Mouse (Mus musculus) forebrain, embryonic 16.5 days (tissue): ENCODE data around the gene Ralgapa2. TPM values are rescaled to one million over a fixed set of nuclear protein-coding genes. Genes with fewer than 3 reads are reported as not detected.
A peak's percentile ranks its signal among the peaks of the same experiment; 100 is the strongest.

ENCODE experiments used
- ATAC-seq: fragments of 200-750 bp; cut with Nextera tagmentation; 2 replicates; pipeline ENCODE4 v1.8.0; 2017; ENCODE audit warnings: mild to moderate bottlenecking, moderate library complexity
- H3K27ac ChIP-seq: fragments of 300-500 bp; sonication (generic); 2 replicates; pipeline ENCODE4 v1.5.1; 2014; ENCODE audit warnings: low read length, control low read depth
- H3K27me3 ChIP-seq: fragments of 300-500 bp; sonication (generic); replicated peaks from 2 replicates; pipeline ENCODE4 v1.6.1; 2014; ENCODE audit warnings: low read length; ENCODE audit not compliant: control insufficient read depth, insufficient read depth
- H3K36me3 ChIP-seq: fragments of 300-500 bp; sonication (generic); 2 replicates; pipeline ENCODE4 v1.6.1; 2014; ENCODE audit not compliant: control insufficient read depth, insufficient read depth
- H3K4me1 ChIP-seq: fragments of 300-500 bp; sonication (generic); replicated peaks from 2 replicates; pipeline ENCODE4 v1.6.1; 2014; ENCODE audit warnings: low read length; ENCODE audit not compliant: control insufficient read depth, insufficient read depth
- H3K4me2 ChIP-seq: fragments of 300-500 bp; sonication (generic); 2 replicates; pipeline ENCODE4 v1.6.1; 2014; ENCODE audit warnings: mild to moderate bottlenecking, low read length, control low read depth
- H3K4me3 ChIP-seq: fragments of 300-500 bp; sonication (generic); replicated peaks from 2 replicates; pipeline ENCODE4 v1.5.1; 2014; ENCODE audit warnings: mild to moderate bottlenecking, low read length, control low read depth
- H3K9ac ChIP-seq: fragments of 300-500 bp; sonication (generic); replicated peaks from 2 replicates; pipeline ENCODE4 v1.6.1; 2014; ENCODE audit warnings: low read depth, low read length, control low read depth
- H3K9me3 ChIP-seq: fragments of 300-500 bp; sonication (generic); 2 replicates; pipeline ENCODE4 v1.6.1; 2016; ENCODE audit warnings: low read length; ENCODE audit not compliant: control insufficient read depth
- WGBS: fragments of 180-500 bp; shearing (Covaris S2); extraction: QIAGEN DNeasy Blood & Tissue Kit; methylation state at CpG from one replicate; pipeline ENCODE4 v1.1.7; 2014; 5-methylcytosine and 5-hydroxymethylcytosine counted together
- polyA plus RNA-seq: library from polyadenylated mRNA; unstranded; fragments of >200 nt; fragmentation: Nextera tagmentation; extraction: Ambion mirVana; gene quantifications from 2 replicates; pipeline ENCODE4 v1.2.1, GENCODE M21; 2015

The Ralgapa2 gene
- polyA plus RNA-seq, 1 experiment from 2014 or later, result 14.0 TPM

DNA sequence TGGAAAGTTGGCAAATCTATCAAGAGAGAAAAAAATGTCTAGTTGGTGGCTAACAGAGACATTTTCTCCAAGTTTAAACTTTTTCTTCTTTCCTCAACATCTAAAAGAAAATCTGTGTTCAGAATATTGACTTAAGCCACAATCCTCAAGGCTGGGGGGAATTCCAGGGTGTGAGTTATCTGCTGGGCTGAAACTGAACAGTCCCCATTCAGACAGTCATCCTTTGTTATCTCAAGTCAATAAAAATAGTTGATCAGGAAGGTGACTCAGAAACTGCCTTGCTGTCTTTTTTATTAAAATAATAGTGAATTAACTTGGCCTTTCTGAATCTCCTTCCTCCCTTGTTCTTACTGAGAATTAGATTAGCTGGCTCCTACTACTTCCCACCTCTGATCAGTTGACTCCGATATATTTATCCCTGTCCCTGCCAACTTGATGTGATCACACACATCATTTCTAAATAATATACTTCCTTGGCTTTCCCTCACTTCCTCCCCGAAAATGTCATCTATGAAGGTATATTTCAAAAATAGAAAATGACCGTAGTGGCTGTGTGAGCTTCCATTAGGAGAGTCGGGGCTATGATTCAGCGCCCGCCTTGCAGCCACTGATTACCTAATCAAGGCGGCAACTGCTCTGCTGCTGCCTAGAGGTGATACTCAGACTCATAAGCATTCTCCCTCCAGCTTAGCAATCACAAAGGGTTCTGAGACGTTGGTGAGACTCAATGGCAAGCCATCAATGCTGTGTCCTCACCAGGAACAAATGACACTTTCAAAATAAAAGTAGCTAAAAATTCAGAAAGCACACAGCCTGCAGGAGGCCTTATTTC is 21.2 kb upstream of the Ralgapa2 start:
- 70% methylated on average over 8 of the region's 8 CpGs for WGBS
- Histone ChIP-seq H3K4me2 (no peak overlapping the region), H3K4me1 (no peaks in the 10 kb centered on the region), H3K4me3 (no peak overlapping the region), H3K27me3 (no peaks in the 10 kb centered on the region), H3K9ac (no peak overlapping the region), H3K36me3 (no peaks in the 10 kb centered on the region), H3K27ac (no peak overlapping the region), H3K9me3 (no peaks in the 10 kb centered on the region)
- no peak for ATAC-seq

- ATAC-seq, result no peak
- Histone ChIP-seq H3K4me2 (no peak overlapping the region), H3K27me3 (no peaks in the 10 kb centered on the region), H3K27ac (no peak overlapping the region), H3K36me3 (no peaks in the 10 kb centered on the region), H3K4me3 (no peak overlapping the region), H3K9ac (no peak overlapping the region), H3K9me3 (no peaks in the 10 kb centered on the region), H3K4me1 (no peaks in the 10 kb centered on the region)
- 94% methylated on average over 3 of the region's 3 CpGs for WGBS
Observed at GRCm38 (mm10) chr2:146532493-146532892, 20.3 kb upstream of the Ralgapa2 start.

- H3K4me3 ChIP-seq, result no peak overlapping the region
- H3K4me2 ChIP-seq, result no peak overlapping the region
- no peaks in the 10 kb centered on the region for H3K9me3 ChIP-seq
- no peaks in the 10 kb centered on the region for H3K4me1 ChIP-seq
- no peaks in the 10 kb centered on the region for H3K27me3 ChIP-seq
- no peak for ATAC-seq
- WGBS, result 49% methylated on average over 2 of the region's 2 CpGs
- H3K9ac ChIP-seq, result no peak overlapping the region
- no peaks in the 10 kb centered on the region for H3K36me3 ChIP-seq
- no peak overlapping the region for H3K27ac ChIP-seq
Observed at GRCm38 (mm10) chr2:146525483-146525882, 13.3 kb upstream of the Ralgapa2 start.

- Histone ChIP-seq H3K9me3 (no peaks in the 10 kb centered on the region), H3K27ac (no peak overlapping the region), H3K36me3 (no peaks in the 10 kb centered on the region), H3K4me1 (no peaks in the 10 kb centered on the region), H3K4me2 (no peak overlapping the region), H3K9ac (no peak overlapping the region), H3K27me3 (no peaks in the 10 kb centered on the region), H3K4me3 (no peak overlapping the region)
- WGBS, result 92% methylated on average over 4 of the region's 4 CpGs
- no peak for ATAC-seq
Observed at GRCm38 (mm10) chr2:146524685-146525415, 12.7 kb upstream of the Ralgapa2 start.

DNA sequence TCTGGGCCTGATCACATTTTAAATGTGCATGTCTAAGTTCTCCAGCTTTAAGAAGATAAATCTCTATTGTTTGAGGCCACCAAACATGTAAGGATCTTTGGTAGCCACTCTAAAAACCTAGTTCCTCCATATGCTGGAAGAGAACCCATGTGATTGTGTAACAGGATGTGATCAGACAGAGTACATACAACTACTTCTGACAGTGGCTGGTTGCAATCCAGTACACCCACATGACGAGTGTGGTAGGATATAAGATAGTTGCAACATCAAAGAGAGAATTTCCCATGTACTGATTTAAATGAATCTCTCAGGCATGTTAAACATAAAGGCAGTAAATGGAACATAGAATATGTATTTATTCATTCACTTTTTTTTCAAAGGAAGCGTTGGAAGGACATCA is 4.8 kb upstream of the Ralgapa2 start:
- H3K27ac ChIP-seq, result no peak overlapping the region
- no peaks in the 10 kb centered on the region for H3K36me3 ChIP-seq
- no peak overlapping the region for H3K4me2 ChIP-seq
- no peak for ATAC-seq
- H3K9ac ChIP-seq, result no peak overlapping the region
- no peaks in the 10 kb centered on the region for H3K27me3 ChIP-seq
- H3K9me3 ChIP-seq, result no peaks in the 10 kb centered on the region
- no peak overlapping the region for H3K4me3 ChIP-seq
- H3K4me1 ChIP-seq, result peaks cover 4% of the 10 kb centered on the region
- 93% methylated on average over 2 of the region's 2 CpGs for WGBS

GRCm38 (mm10) chr2:146515081-146515480 is 2.9 kb upstream of the Ralgapa2 start:
- Histone ChIP-seq H3K9ac (no peak overlapping the region), H3K4me3 (no peak overlapping the region), H3K36me3 (no peaks in the 10 kb centered on the region), H3K27me3 (no peaks in the 10 kb centered on the region), H3K4me1 (peaks cover 12% of the 10 kb centered on the region), H3K9me3 (no peaks in the 10 kb centered on the region), H3K27ac (no peak overlapping the region), H3K4me2 (no peak overlapping the region)
- no peak for ATAC-seq
- WGBS, result 52% methylated on average over 2 of the region's 2 CpGs

DNA sequence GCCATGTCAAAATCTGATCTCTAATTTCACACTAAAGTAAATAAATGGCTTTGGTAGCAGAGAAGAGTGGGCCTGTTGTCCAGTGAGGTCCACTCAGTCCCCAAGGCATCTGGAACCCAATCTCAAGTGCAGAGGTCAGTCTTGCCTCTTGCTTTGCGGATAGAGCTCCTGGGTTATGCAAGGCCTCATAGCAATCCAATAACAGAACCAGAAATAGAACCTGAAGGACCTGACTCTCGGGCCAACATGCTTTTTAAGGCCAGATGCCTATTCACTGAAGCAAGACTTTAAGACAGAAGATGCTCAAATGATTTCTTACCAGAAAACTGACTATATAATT is 407 bp upstream of the Ralgapa2 start:
- ATAC-seq, result no peak

DNA sequence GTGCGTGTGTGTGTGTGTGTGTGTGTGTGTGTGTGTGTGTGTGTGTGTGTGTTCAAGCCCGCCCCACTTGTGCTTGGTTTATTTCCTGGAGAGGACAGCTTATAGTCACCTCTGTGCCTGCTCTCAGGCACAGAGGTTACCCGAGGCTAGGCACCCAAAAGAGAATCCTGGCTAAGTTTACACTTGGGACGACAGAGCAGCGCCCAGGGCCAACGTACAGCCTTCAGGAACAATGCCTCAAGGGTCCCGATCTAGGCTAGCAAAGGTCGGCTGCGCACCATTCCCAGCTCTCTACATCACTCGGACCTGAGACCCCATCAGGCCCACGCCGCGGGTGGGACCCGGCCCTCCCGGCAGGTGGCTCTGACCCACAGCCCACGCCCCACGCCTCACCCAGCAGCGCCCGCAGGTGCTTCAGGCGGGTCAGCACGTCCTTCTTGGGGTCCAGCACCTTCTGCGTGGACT is 711 bp downstream of the Ralgapa2 start:
- no peaks in the 10 kb centered on the region for H3K36me3 ChIP-seq
- H3K4me2 ChIP-seq, result peak overlapping the region; percentile 67
- 0% methylated on average over 22 of the region's 22 CpGs for WGBS
- peak overlapping the region; percentile 48; the same call in 1 of the 2 replicates for H3K27ac ChIP-seq
- peaks cover 12% of the 10 kb centered on the region for H3K4me1 ChIP-seq
- H3K9ac ChIP-seq, result peak overlapping the region; percentile 85
- H3K4me3 ChIP-seq, result peak overlapping the region; percentile 64
- no peaks in the 10 kb centered on the region for H3K9me3 ChIP-seq
- ATAC-seq, result peak; percentile 19
- H3K27me3 ChIP-seq, result no peaks in the 10 kb centered on the region

More for the DNA sequence above, 407 bp upstream of the Ralgapa2 start:
- WGBS, result 74% methylated on average over 2 of the region's 2 CpGs
- Histone ChIP-seq H3K4me2 (peak overlapping the region; percentile 41), H3K9me3 (no peaks in the 10 kb centered on the region), H3K4me3 (no peak overlapping the region), H3K27ac (no peak overlapping the region), H3K27me3 (no peaks in the 10 kb centered on the region), H3K9ac (no peak overlapping the region), H3K4me1 (peaks cover 12% of the 10 kb centered on the region), H3K36me3 (no peaks in the 10 kb centered on the region)

- Histone ChIP-seq H3K9ac (peak overlapping the region; percentile 85), H3K27me3 (no peaks in the 10 kb centered on the region), H3K4me2 (peak overlapping the region; percentile 67), H3K9me3 (no peaks in the 10 kb centered on the region), H3K4me3 (peak overlapping the region; percentile 64), H3K27ac (peak overlapping the region; percentile 41), H3K36me3 (no peaks in the 10 kb centered on the region), H3K4me1 (peaks cover 12% of the 10 kb centered on the region)
- no peak for ATAC-seq
- 16% methylated on average over 1 of the region's 1 CpGs for WGBS
Observed at GRCm38 (mm10) chr2:146510780-146511179, 1.4 kb downstream of the Ralgapa2 start.
